Mouse (Mus musculus) gastrocnemius, postnatal 25 days (tissue): ENCODE measurements around the gene Klk6. TPM values are rescaled to one million over a fixed set of nuclear protein-coding genes. Genes with fewer than 3 reads are reported as not detected.

Experiments used
- DNase-seq: peaks from one replicate; pipeline ENCODE4 v3.0.0; 2022
- long read RNA-seq, 2 experiments: library from polyadenylated mRNA; stranded (forward); transcript quantifications; one replicate each; pipeline ENCODE4 v2.0.0; 2021
- total RNA-seq, 2 experiments: library from RNA; stranded (reverse); gene quantifications; 1 replicate in 1 of 2; 2 replicates in 1 of 2; pipeline ENCODE4 v1.2.3; 2021

The Klk6 gene
- not detected for total RNA-seq
- long read RNA-seq, experiment 1, result 0 reads
- long read RNA-seq, experiment 2, result 0 reads

DNA sequence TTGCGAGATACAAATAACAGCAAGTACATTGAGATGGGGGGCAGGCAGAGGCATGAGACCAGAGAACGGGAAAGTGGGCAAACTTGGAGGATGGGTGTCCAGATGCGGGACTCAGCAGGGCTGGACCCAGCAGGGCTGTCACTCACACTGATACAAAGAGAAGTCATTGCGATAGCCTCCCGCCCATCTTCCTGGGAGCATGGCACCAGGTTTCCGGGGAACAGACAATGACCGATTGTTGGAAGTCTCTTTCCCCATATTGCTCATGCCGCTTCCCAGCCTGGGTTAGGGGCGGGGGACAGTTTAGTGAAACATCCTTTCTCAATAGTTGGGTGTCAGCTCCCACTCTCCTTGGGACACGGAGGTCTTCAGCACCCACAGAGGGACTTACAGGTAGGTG is at the start of gene Klk6:
Klk6 (plus strand) TSS at position 301 of the 400 bp plus-strand sequence.
- DNase-seq, result no peak

- no peak for DNase-seq
Measured at GRCm38 (mm10) chr7:43774802-43775201, 49.5 kb upstream of the Klk6 start.

DNA sequence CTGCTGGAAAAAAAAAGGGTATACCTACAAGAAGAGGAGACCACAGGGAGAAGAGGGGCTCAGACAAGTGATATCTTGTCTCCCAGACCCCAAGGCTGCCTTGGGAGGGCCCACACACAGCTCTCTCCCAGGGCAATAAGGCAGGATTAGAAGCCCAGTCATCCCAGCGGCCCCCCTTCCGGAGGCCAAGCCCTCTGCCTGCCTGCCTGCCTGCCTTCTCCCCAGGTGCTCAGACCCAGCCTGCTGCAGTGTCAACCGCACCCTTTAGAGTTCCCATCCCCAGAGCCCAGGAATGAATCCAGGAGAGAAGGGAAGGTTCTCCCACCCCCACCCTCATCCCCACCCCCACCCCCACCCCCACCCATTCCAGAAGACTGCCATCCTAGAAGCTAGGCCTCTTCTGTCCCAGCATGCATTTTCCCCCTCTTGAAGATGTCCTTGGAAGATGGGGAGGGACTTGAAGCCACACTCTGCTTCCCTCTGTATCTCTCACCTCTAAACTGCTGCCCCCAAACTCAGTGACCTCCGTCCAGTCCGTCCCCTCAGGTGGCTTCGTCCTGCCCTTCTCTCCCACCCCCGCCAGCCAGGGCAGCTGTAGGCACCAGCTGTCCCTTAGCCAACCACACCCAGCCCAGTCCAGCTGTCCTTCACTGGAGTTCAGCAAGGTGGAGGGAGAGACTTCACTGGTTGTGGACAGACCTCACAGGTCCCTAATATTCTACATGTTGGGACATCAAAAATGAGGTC is 48.8 kb upstream of the Klk6 start:
- no peak for DNase-seq

GRCm38 (mm10) chr7:43776506-43776905 is 47.8 kb upstream of the Klk6 start:
- DNase-seq, result no peak

GRCm38 (mm10) chr7:43777423-43777822 is 46.9 kb upstream of the Klk6 start:
- DNase-seq, result no peak

DNA sequence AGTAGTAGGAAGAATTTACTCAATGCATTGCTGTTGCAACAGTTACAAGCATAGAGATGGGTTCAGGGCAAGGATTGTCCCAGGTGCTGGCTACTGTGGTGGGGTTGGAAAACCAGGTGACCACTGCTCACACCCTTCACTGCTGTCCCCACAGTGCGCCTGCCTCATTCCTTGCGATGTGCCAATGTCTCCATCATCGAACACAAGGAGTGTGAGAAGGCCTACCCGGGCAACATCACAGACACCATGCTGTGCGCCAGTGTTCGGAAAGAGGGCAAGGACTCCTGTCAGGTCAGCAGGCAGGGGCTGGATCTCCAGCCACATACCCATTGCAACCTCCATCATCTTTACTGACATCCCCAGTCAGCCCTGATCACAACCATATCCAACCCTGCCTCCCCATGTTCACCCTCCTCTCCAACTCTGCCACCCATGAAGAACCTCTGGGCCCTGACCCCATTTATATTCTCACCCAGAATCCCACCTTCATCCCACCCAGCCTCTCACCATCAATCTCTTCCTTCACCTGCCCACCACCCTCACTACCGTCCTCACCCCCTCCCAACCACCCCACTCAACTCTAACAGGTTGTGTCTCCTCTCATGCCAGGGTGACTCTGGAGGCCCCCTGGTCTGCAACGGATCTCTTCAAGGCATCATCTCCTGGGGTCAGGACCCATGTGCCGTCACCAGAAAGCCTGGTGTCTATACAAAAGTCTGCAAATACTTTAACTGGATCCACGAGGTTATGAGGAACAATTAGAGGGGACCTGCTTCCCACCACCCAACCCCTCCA is 45.9 kb upstream of the Klk6 start:
- no peak for DNase-seq

DNA sequence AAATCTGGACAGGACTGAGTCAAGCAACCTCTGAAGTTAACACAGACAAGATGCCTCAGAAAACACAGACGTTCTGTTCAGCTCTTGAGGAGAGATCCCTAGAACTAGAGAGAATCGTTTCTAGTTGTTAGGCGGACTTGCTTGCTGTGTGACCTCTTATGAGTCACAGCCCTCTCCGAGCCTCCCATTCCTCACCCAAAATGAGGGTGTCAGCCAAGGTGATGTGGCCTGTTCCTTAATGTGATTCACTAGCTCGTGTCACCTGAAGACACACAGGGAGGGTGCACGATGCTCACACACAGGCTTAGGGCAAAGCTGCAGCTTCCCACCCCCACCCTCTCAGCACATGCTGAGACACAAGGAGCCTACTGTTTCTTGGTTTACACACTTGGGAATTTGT is 44.1 kb upstream of the Klk6 start:
- DNase-seq, result no peak

- DNase-seq, result no peak
Measured at GRCm38 (mm10) chr7:43780746-43781145, 43.6 kb upstream of the Klk6 start, which contains the start of gene Klk10. Klk10 (plus strand) TSS chr7:43781035.

DNA sequence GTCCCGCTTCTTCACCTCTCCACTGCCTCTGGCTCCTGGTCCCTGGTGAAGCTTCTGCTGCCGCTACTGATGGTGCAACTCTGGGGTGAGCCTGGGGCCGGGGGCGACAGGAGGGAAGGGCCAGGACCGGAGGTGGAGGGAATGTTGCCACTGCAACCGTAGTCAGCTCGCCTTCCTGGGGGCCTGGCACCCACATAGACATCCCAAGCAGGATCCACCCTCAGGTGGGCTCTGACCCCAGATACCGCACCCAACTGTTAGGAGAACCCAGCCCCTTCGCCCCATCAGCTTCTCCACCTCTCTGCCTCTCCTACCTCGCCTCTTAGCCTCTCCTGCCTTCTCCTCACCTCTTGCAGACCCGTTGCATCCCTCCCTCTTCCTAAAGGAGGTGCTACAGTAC is 42.8 kb upstream of the Klk6 start:
- no peak for DNase-seq

DNA sequence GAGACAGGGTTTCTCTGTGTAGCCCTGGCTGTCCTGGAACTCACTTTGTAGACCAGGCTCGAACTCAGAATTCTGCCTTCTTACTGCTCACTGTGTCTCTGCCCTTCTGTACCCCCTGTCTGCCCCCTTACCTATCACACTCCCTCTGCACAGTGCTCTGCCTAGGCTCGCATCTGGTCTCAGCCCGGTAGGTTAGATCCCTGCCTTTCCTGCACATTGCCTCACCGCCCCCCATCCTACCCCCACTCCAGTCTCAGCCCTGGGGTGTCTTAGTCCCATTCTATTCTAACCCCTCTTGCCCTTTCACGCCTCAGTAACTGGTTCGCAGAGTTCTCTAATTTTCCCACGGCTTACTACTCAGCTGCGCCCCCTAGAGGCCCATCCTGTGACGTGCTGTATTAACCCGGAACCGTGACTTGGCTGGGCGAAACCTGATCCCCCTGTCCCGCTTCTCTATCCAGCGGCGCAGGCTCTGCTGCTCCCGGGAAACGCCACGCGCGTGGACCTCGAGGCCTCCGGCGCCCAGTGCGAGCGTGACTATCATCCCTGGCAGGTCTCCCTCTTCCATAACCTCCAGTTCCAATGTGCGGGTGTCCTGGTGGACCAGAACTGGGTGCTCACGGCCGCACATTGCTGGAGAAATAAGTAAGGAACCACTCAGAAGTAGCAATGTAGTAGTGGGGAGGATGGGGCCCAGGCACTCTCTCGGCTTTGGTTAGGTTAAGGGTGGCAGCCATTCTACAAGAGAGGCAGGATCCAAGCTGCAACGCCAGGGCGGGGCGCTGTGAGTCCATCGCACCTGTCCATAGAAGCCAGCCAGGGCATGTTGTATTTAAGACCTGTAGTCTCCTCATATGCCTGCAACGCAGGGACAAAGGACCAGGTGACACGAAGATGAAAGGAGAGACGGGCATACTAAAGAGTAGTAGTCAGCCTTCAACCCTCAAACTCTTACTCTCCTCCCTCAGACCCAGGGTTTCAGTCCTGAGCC is 41.7 kb upstream of the Klk6 start:
- peak; percentile 40 for DNase-seq

- no peak for DNase-seq
Measured at GRCm38 (mm10) chr7:43785286-43785685, 39.0 kb upstream of the Klk6 start.

- no peak for DNase-seq
Measured at GRCm38 (mm10) chr7:43788096-43788495, 36.2 kb upstream of the Klk6 start.

GRCm38 (mm10) chr7:43789295-43789694 is 35.0 kb upstream of the Klk6 start:
- no peak for DNase-seq

DNA sequence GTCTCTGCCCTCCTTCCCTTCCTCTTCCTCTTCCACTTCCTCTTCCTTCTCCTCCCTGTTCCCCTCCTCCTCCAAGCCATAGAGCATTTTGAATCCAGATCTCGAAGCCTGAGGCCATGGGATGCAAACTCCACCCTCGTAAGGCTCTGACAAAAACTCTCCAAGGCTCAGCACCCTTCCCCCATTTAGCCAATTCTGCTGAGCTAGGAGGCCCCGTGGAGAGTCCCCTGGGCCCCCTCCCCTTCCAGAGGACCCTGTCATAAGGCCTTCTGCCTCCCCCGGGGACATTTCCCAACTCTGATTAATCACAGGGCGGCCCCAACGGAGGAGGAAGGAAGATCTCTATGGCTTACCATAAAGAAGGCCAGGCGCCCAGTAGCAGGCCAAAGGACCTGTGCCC is 32.7 kb upstream of the Klk6 start, which contains the start of gene Klk9:
Klk9 (plus strand) TSS at position 301 of the 400 bp plus-strand sequence.
- DNase-seq, result no peak

DNA sequence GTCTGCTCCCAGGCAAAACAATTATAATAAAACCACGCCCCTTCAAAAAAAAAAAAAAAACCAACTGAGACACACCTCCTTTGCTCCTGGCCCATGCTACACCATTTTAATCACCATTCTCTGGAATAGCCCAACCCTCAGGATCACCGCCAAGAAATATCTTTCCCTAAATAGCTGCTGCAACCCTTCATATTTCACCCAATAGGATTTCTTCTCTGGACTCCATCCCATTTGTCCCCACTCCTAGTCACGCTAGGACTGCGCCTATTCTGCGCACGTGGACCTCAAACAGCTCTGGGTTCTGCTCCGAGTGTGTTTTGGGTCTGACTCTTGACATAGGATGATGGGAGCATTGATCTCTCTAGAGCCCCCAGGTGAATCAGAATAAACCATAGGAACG is 27.9 kb upstream of the Klk6 start:
- no peak for DNase-seq

- DNase-seq, result no peak
Measured at GRCm38 (mm10) chr7:43797333-43797769, 26.9 kb upstream of the Klk6 start, which contains the start of gene Klk8. Klk8 (plus strand) TSS chr7:43797577.

GRCm38 (mm10) chr7:43797844-43798462 is 26.3 kb upstream of the Klk6 start:
- DNase-seq, result no peak

DNA sequence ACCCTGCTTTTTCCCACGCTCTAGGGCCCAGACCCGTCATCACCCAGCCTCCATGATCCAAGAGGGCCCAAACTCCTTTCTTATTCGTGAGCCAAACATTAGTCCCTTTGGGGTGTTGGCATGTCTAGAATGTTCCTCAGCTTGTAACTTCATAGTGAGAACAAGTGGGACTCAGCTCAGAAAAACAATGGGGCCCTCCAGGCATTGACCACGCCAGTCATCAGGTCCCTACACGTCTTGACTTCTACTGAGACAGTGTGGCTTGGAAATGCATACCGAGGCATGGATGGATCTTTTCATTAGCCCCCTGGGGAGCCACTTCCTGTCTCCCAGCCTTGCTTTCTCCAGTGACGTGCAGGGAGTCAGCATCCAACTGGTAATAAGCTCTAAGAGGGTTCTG is 24.4 kb upstream of the Klk6 start:
- no peak for DNase-seq

DNA sequence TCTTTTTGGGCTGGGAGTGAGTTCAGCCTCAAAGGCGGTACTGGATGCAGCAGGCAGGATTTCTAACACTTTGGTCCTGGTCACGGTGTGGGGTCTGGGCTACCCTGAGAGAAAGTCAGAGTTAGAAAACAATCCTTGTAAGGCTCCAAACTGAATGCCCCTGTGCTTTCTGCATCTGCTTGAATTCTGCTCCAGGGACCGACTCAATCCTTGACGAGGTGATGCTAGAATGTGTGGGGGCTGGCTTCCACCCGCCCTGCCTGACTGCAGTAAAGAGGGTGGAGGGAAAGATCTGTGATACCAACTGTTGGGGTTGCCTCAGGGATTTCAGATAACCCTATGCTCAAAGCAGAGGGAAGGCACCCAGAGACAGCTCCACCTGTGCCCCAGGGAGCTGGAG is 13.3 kb upstream of the Klk6 start, which contains the start of gene Klk7:
Klk7 (plus strand) TSS at position 301 of the 400 bp plus-strand sequence.
- DNase-seq, result no peak

DNA sequence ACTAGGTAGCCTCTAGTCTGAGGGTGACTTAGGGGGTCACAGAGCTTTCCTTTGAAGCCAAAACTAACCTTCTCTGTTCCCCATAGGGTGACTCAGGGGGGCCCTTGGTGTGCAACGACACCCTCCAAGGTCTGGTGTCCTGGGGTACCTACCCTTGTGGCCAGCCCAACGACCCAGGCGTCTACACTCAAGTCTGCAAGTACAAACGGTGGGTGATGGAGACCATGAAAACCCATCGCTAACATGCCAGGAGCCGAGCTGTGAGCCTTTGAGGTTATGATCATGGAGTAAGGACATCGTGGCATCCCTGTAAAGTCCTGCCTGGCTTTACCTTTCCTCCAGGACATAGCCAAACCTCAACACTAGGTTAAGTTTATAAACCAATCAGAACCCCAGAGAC is 9.1 kb upstream of the Klk6 start:
- DNase-seq, result no peak

- no peak for DNase-seq
Measured at GRCm38 (mm10) chr7:43816746-43817145, 7.6 kb upstream of the Klk6 start.
